Mouse (Mus musculus) MEL-GATA-1-ER (cell line): ENCODE results near the gene Map2k6.

Experiments used
- DNase-seq: peaks from one replicate; pipeline ENCODE4 v3.0.0-alpha.2; 2012; ENCODE audit warnings: low read depth; ENCODE audit errors: extremely low read depth

Map2k6 gene

GRCm38 (mm10) chr11:110450758-110451121 lies 51.8 kb downstream of the Map2k6 start:
- DNase-seq = no peak

- no peak for DNase-seq
Measured at GRCm38 (mm10) chr11:110451590-110451989, 52.7 kb downstream of the Map2k6 start.

- no peak for DNase-seq
Measured at GRCm38 (mm10) chr11:110453445-110454154, 54.7 kb downstream of the Map2k6 start.

- DNase-seq = no peak
Measured at GRCm38 (mm10) chr11:110457441-110457912, 58.6 kb downstream of the Map2k6 start.

- peak; percentile 65 for DNase-seq
Measured at GRCm38 (mm10) chr11:110460480-110460879, 61.6 kb downstream of the Map2k6 start.

- no peak for DNase-seq
Measured at GRCm38 (mm10) chr11:110461560-110462331, 62.8 kb downstream of the Map2k6 start.

- DNase-seq = peak; percentile 89
Measured at GRCm38 (mm10) chr11:110462975-110463578, 64.2 kb downstream of the Map2k6 start.

- peak; percentile 50 for DNase-seq
Measured at GRCm38 (mm10) chr11:110463801-110464200, 64.9 kb downstream of the Map2k6 start.

- DNase-seq = no peak
Measured at GRCm38 (mm10) chr11:110469054-110469453, 70.1 kb downstream of the Map2k6 start.

GRCm38 (mm10) chr11:110470561-110471273 lies 71.8 kb downstream of the Map2k6 start:
- DNase-seq = no peak

- no peak for DNase-seq
Measured at GRCm38 (mm10) chr11:110471362-110471761, 72.4 kb downstream of the Map2k6 start.

- no peak for DNase-seq
Measured at GRCm38 (mm10) chr11:110472078-110472477, 73.2 kb downstream of the Map2k6 start.

- no peak for DNase-seq
Measured at GRCm38 (mm10) chr11:110473495-110473894, 74.6 kb downstream of the Map2k6 start.

GRCm38 (mm10) chr11:110476361-110477151 lies 77.6 kb downstream of the Map2k6 start:
- no peak for DNase-seq

- no peak for DNase-seq
Measured at GRCm38 (mm10) chr11:110477961-110478869, 79.3 kb downstream of the Map2k6 start.

- DNase-seq = no peak
Measured at GRCm38 (mm10) chr11:110478978-110479384, 80.1 kb downstream of the Map2k6 start.

GRCm38 (mm10) chr11:110481406-110481805 lies 82.5 kb downstream of the Map2k6 start:
- DNase-seq = no peak

- DNase-seq = no peak
Measured at GRCm38 (mm10) chr11:110482176-110482575, 83.3 kb downstream of the Map2k6 start.

- no peak for DNase-seq
Measured at GRCm38 (mm10) chr11:110482649-110483048, 83.7 kb downstream of the Map2k6 start.

- no peak for DNase-seq
Measured at GRCm38 (mm10) chr11:110483165-110483564, 84.2 kb downstream of the Map2k6 start.
